Comparison of ENCODE assay signal across 17 mouse cellular contexts in genomic region chr15:97904339-97904991, GRCm38 (mm10). TPM values are rescaled to one million over a fixed set of nuclear protein-coding genes. Genes with fewer than 3 reads are reported as not detected.
A peak's percentile ranks its signal among the peaks of the same experiment; 100 is the strongest.
DNase-seq lines count a peak whose midpoint lies in the region; ATAC-seq and TF ChIP-seq lines count a peak whose summit lies in the region.
"Had no signal": no experiment of that assay in that cellular context is flagged by ENCODE, and none has a peak within 500 bp of the region (broad histone marks: within the 10 kb centered on the region; RNA-seq: fewer than 3 reads in every experiment).

No protein-coding gene starts in this region.

- no peak overlapping the region for H3K4me3 ChIP-seq in heart, embryonic 14.5 days (ENCODE audit: control insufficient read depth in 1 of 2, insufficient read depth in 1 of 2, low read depth in 1 of 2, low read length in 2 of 2)
- no peak overlapping the region for H3K4me3 ChIP-seq in lung, postnatal 0 days (ENCODE audit: low read depth, low read length)
- H3K4me3 ChIP-seq in intestine, postnatal 0 days (ENCODE audit: low read depth, low read length), result no peak overlapping the region
- no peak overlapping the region for H3K4me3 ChIP-seq in stomach, postnatal 0 days (ENCODE audit: low read depth, low read length)
- H3K4me3 ChIP-seq in layer of hippocampus, adult 2 months, result no peak overlapping the region
- H3K4me3 ChIP-seq: embryonic facial prominence, embryonic 15.5 days; forebrain, embryonic 12.5 days; limb, embryonic 13.5 days; midbrain, embryonic 10.5 days had no signal

- H3K27ac ChIP-seq in heart, embryonic 14.5 days (replicated peaks in 1 of 2; ENCODE audit: control insufficient read depth in 1 of 2, insufficient read depth in 1 of 2, low read depth in 2 of 2, low read length in 2 of 2), result no peak overlapping the region
- H3K27ac ChIP-seq in lung, postnatal 0 days (ENCODE audit: low read length), result no peak overlapping the region
- H3K27ac ChIP-seq in intestine, postnatal 0 days (ENCODE audit: low read depth, low read length), result peak overlapping the region; percentile 57; the same call in 1 of the 2 replicates
- 0 out of 2 replicates have a peak overlapping the region, but pooled peaks have one; percentile 30 for H3K27ac ChIP-seq in stomach, postnatal 0 days (replicated peaks)
- H3K27ac ChIP-seq in layer of hippocampus, adult 2 months, result no peak overlapping the region
- H3K27ac ChIP-seq: embryonic facial prominence, embryonic 15.5 days; forebrain, embryonic 12.5 days; limb, embryonic 13.5 days; midbrain, embryonic 10.5 days had no signal

- no peaks in the 10 kb centered on the region for H3K36me3 ChIP-seq in heart, embryonic 14.5 days (ENCODE audit: control insufficient read depth, insufficient read depth, low read length)
- no peaks in the 10 kb centered on the region for H3K36me3 ChIP-seq in lung, postnatal 0 days (ENCODE audit: insufficient read depth, low read length)
- H3K36me3 ChIP-seq in intestine, postnatal 0 days (ENCODE audit: control insufficient read depth, insufficient read depth), result no peaks in the 10 kb centered on the region
- no peaks in the 10 kb centered on the region for H3K36me3 ChIP-seq in stomach, postnatal 0 days (ENCODE audit: control insufficient read depth, insufficient read depth, low read length)
- H3K36me3 ChIP-seq: embryonic facial prominence, embryonic 15.5 days; forebrain, embryonic 12.5 days; limb, embryonic 13.5 days; midbrain, embryonic 10.5 days had no signal

- TF ChIP-seq EP300 in lung, postnatal 0 days (IDR thresholded peaks at IDR 0.05), result no peak
- no peak for TF ChIP-seq EP300 in stomach, postnatal 0 days (optimal IDR thresholded peaks at IDR 0.05)

- peaks cover 16 to 21% of the 10 kb centered on the region in 2 experiments for H3K4me1 ChIP-seq in heart, embryonic 14.5 days (ENCODE audit: control insufficient read depth in 2 of 2, insufficient read depth in 2 of 2, low read length in 2 of 2)
- no peaks in the 10 kb centered on the region for H3K4me1 ChIP-seq in lung, postnatal 0 days (ENCODE audit: insufficient read depth, low read depth, low read length)
- H3K4me1 ChIP-seq in intestine, postnatal 0 days (replicated peaks; ENCODE audit: control insufficient read depth, insufficient read depth, low read length), result peaks cover 19% of the 10 kb centered on the region
- H3K4me1 ChIP-seq in stomach, postnatal 0 days (replicated peaks; ENCODE audit: control insufficient read depth, insufficient read depth), result peaks cover 6% of the 10 kb centered on the region

- DNase-seq in heart, postnatal 36 days, result no peak
- peak; percentile 28 for DNase-seq in lung, postnatal 0 days (ENCODE audit: low spot score)
- DNase-seq in lung, postnatal 25 days (ENCODE audit: low spot score), result no peak
- peak; percentile 37 for DNase-seq in stomach, postnatal 0 days (ENCODE audit: low spot score)
- DNase-seq in cerebellum, postnatal 10 days, result no peak
- DNase-seq in layer of hippocampus, adult 2 months (ENCODE audit: low spot score in 2 of 2), result no peak
- DNase-seq: heart, adult 11 months; heart, postnatal 10 days; retina, postnatal 1 day; thymus, postnatal 4 days had no signal

- peaks cover 41% of the 10 kb centered on the region for H3K27me3 ChIP-seq in heart, embryonic 14.5 days (ENCODE audit: control insufficient read depth, insufficient read depth, low read length)
- H3K27me3 ChIP-seq in lung, postnatal 0 days (replicated peaks; ENCODE audit: insufficient read depth, low read length), result no peaks in the 10 kb centered on the region
- H3K27me3 ChIP-seq in intestine, postnatal 0 days (replicated peaks; ENCODE audit: control insufficient read depth, insufficient read depth, low read length), result no peaks in the 10 kb centered on the region
- H3K27me3 ChIP-seq in stomach, postnatal 0 days (ENCODE audit: control insufficient read depth, insufficient read depth, low read length), result no peaks in the 10 kb centered on the region

- intact Hi-C loops in heart, postnatal 36 days (cut with DNase I), result no loop called here

- H3K9ac ChIP-seq in heart, embryonic 14.5 days (ENCODE audit: low read length), result 0 out of 2 replicates have a peak overlapping the region, but pooled peaks have one; percentile 21
- H3K9ac ChIP-seq in lung, postnatal 0 days (replicated peaks; ENCODE audit: low read depth), result no peak overlapping the region
- no peak overlapping the region for H3K9ac ChIP-seq in intestine, postnatal 0 days (ENCODE audit: low read depth, low read length)
- H3K9ac ChIP-seq in stomach, postnatal 0 days (ENCODE audit: low read length), result peak overlapping the region; percentile 8; the same call in 1 of the 2 replicates
- H3K9ac ChIP-seq: embryonic facial prominence, embryonic 15.5 days; forebrain, embryonic 12.5 days; limb, embryonic 13.5 days had no signal

- no peaks in the 10 kb centered on the region for H3K9me3 ChIP-seq in heart, embryonic 14.5 days (ENCODE audit: control insufficient read depth, low read length)
- no peaks in the 10 kb centered on the region for H3K9me3 ChIP-seq in lung, postnatal 0 days (ENCODE audit: low read length)
- no peaks in the 10 kb centered on the region for H3K9me3 ChIP-seq in intestine, postnatal 0 days (ENCODE audit: control insufficient read depth)
- no peaks in the 10 kb centered on the region for H3K9me3 ChIP-seq in stomach, postnatal 0 days (ENCODE audit: control insufficient read depth, low read length)
- H3K9me3 ChIP-seq: embryonic facial prominence, embryonic 15.5 days; forebrain, embryonic 12.5 days; limb, embryonic 13.5 days; midbrain, embryonic 10.5 days had no signal

- WGBS in heart, embryonic 14.5 days, result 59% methylated on average over 11 of the region's 11 CpGs
- 33% methylated on average over 11 of the region's 11 CpGs for WGBS in lung, postnatal 0 days
- WGBS in intestine, postnatal 0 days, result 23% methylated on average over 11 of the region's 11 CpGs
- 40% methylated on average over 11 of the region's 11 CpGs for WGBS in stomach, postnatal 0 days

- no peak for ATAC-seq in heart, embryonic 14.5 days (ENCODE audit: insufficient number of reproducible peaks, insufficient read depth, low FRiP score, low read depth)
- ATAC-seq in lung, postnatal 0 days, result peak; percentile 25
- no peak for ATAC-seq in intestine, postnatal 0 days
- 0 out of 2 replicates have a peak, but pooled peaks have one; percentile 9 for ATAC-seq in stomach, postnatal 0 days (ENCODE audit: low FRiP score, low TSS enrichment)
- ATAC-seq: hindbrain, embryonic 16.5 days had no signal

- H3K4me2 ChIP-seq in heart, embryonic 14.5 days (ENCODE audit: low read length), result 0 out of 2 replicates have a peak overlapping the region, but pooled peaks have one; percentile 17
- H3K4me2 ChIP-seq in lung, postnatal 0 days (replicated peaks; ENCODE audit: low read depth, low read length), result no peak overlapping the region
- H3K4me2 ChIP-seq in intestine, postnatal 0 days (replicated peaks; ENCODE audit: low read depth), result peak overlapping the region; percentile 40
- peak overlapping the region; percentile 23; the same call in 1 of the 2 replicates for H3K4me2 ChIP-seq in stomach, postnatal 0 days (replicated peaks; ENCODE audit: low read depth)
- H3K4me2 ChIP-seq: embryonic facial prominence, embryonic 15.5 days; forebrain, embryonic 12.5 days; limb, embryonic 13.5 days had no signal

- TF ChIP-seq CTCF in lung, postnatal 0 days (IDR thresholded peaks at IDR 0.05), result 0 out of 2 replicates have a peak, but pooled peaks have one; percentile 3
- TF ChIP-seq CTCF in intestine, postnatal 0 days (IDR thresholded peaks at IDR 0.05; ENCODE audit: low read depth), result peak; percentile 23
- peak; percentile 35; the same call in 1 of the 2 replicates for TF ChIP-seq CTCF in stomach, postnatal 0 days (IDR thresholded peaks at IDR 0.05; ENCODE audit: low read depth)
- no peak for TF ChIP-seq CTCF in layer of hippocampus, adult 2 months (conservative IDR thresholded peaks at IDR 0.05)

RNA-seq across cellular contexts. Expression of gene Vdr, which starts 6.0 kb away (rescaled TPM):
- polyA plus RNA-seq in heart, embryonic 14.5 days (2014; fragmentation: Nextera tagmentation; extraction: Ambion mirVana), result 0.81 and 0.97 TPM in 2 replicates
- total RNA-seq in heart, postnatal 36 days (2021), result 1 to 10 TPM; 1.6 to 1.7 TPM
- polyA plus RNA-seq in lung, postnatal 0 days (2015; fragmentation: Nextera tagmentation; extraction: Ambion mirVana), result 2.6 TPM in 2 replicates
- polyA plus RNA-seq in intestine, postnatal 0 days (2015; fragmentation: Nextera tagmentation; extraction: Ambion mirVana), result 6.5 and 7.0 TPM in 2 replicates
- polyA plus RNA-seq in stomach, postnatal 0 days (2015; fragmentation: Nextera tagmentation; extraction: Ambion mirVana), result 1.4 and 1.5 TPM in 2 replicates
- under 1 TPM in 1 of 2 experiments, not detected in 1; 0.10 TPM for total RNA-seq in layer of hippocampus, adult 2 months (2021)

RNA-seq across cellular contexts. Expression of gene Tmem106c, which starts 59.5 kb away (rescaled TPM):
- 38.1 and 40.6 TPM in 2 replicates for polyA plus RNA-seq in heart, embryonic 14.5 days (2014; fragmentation: Nextera tagmentation; extraction: Ambion mirVana)
- total RNA-seq in heart, postnatal 36 days (2021), result 10 to 100 TPM; 10.6 to 12.0 TPM
- polyA plus RNA-seq in lung, postnatal 0 days (2015; fragmentation: Nextera tagmentation; extraction: Ambion mirVana), result 30.3 and 36.7 TPM in 2 replicates
- polyA plus RNA-seq in intestine, postnatal 0 days (2015; fragmentation: Nextera tagmentation; extraction: Ambion mirVana), result 33.3 and 36.7 TPM in 2 replicates
- polyA plus RNA-seq in stomach, postnatal 0 days (2015; fragmentation: Nextera tagmentation; extraction: Ambion mirVana), result 33.1 and 39.8 TPM in 2 replicates
- total RNA-seq in layer of hippocampus, adult 2 months (2021), result 10 to 100 TPM; 32.8 to 34.1 TPM

Comparison
In these comparisons a context has a peak if more than half of its experiments do, and no peak if none do; other contexts are left out.
1. DNase-seq: peak in lung, postnatal 0 days (single experiment) and stomach, postnatal 0 days (single experiment); none in heart, postnatal 36 days (0 of 2), lung, postnatal 25 days (single experiment), cerebellum, postnatal 10 days (0 of 2) and layer of hippocampus, adult 2 months (0 of 2).
2. ATAC-seq: peak in lung, postnatal 0 days (single experiment) and stomach, postnatal 0 days (single experiment); none in heart, embryonic 14.5 days (single experiment) and intestine, postnatal 0 days (single experiment).
3. H3K27ac ChIP-seq: peak in intestine, postnatal 0 days (single experiment) and stomach, postnatal 0 days (single experiment); none in heart, embryonic 14.5 days (0 of 2), lung, postnatal 0 days (single experiment) and layer of hippocampus, adult 2 months (single experiment).
4. H3K9ac ChIP-seq: peak in heart, embryonic 14.5 days (single experiment) and stomach, postnatal 0 days (single experiment); none in lung, postnatal 0 days (single experiment) and intestine, postnatal 0 days (single experiment).